Mouse (Mus musculus): ENCODE results near the gene Gm2237. TPM values are rescaled to one million over a fixed set of nuclear protein-coding genes. Genes with fewer than 3 reads are reported as not detected.
"Not testable (repeated sequence)": the region's sequence is repeated elsewhere in the genome, so short reads cannot be mapped to it uniquely, and the experiment has no call there.

The Gm2237 gene
- 2.5 and 3.0 TPM in 2 replicates for polyA plus RNA-seq (2016; fragmentation: Nextera tagmentation; extraction: Ambion mirVana)

GRCm38 (mm10) chr14:19584804-19585667 lies at the start of gene Gm2237:
Gene Gm2237 (minus strand): TSS chr14:19585135.
- under 1% methylated on average over 32 of the region's 62 CpGs for WGBS
- not testable (repeated sequence) for H3K4me1 ChIP-seq; H3K9me3 ChIP-seq (replicated peaks); H3K27me3 ChIP-seq (ENCODE audit: low read depth, poor library complexity, severe bottlenecking); H3K36me3 ChIP-seq
- peak; percentile 48 for DNase-seq (ENCODE audit: low spot score)
- H3K27ac ChIP-seq = peak within 1 kb of the TSS; percentile 85
- peak within 1 kb of the TSS; percentile 54 for H3K4me3 ChIP-seq

GRCm38 (mm10) chr14:19602481-19602880 lies 17.5 kb upstream of the Gm2237 start, which contains the start of gene Gm5458:
Gene Gm5458 (minus strand): TSS chr14:19602581.
- not testable (repeated sequence) for H3K36me3 ChIP-seq; H3K27me3 ChIP-seq (ENCODE audit: low read depth, poor library complexity, severe bottlenecking); H3K9me3 ChIP-seq (replicated peaks); DNase-seq (ENCODE audit: low spot score); H3K4me1 ChIP-seq; H3K27ac ChIP-seq; H3K4me3 ChIP-seq
- 87% methylated on average over 2 of the region's 2 CpGs for WGBS

- not testable (repeated sequence) for H3K4me1 ChIP-seq; H3K36me3 ChIP-seq; H3K27ac ChIP-seq; H3K27me3 ChIP-seq (ENCODE audit: low read depth, poor library complexity, severe bottlenecking); DNase-seq (ENCODE audit: low spot score); H3K9me3 ChIP-seq (replicated peaks); H3K4me3 ChIP-seq
- 87% methylated on average over 1 of the region's 3 CpGs for WGBS
Observed at GRCm38 (mm10) chr14:19549863-19550262, 35.1 kb downstream of the Gm2237 start, which contains the start of gene Gm2244. Gene Gm2244 (minus strand): TSS chr14:19549963.

Other genes with a start within 250 kb of the Gm2237 start
- gene Gm21738, start 166.2 kb downstream of the Gm2237 start, polyA plus RNA-seq (2016; fragmentation: Nextera tagmentation; extraction: Ambion mirVana) = not detected in 2 replicates
- 0.34 TPM in 1 of 2 replicates, not detected in the other for gene Gm2244, start 35.2 kb downstream of the Gm2237 start, polyA plus RNA-seq (2016; fragmentation: Nextera tagmentation; extraction: Ambion mirVana)
- not detected in 2 replicates for gene Gm5458, start 17.4 kb upstream of the Gm2237 start, polyA plus RNA-seq (2016; fragmentation: Nextera tagmentation; extraction: Ambion mirVana)
- 98.5 TPM in 2 replicates for gene Nid2, start 166.1 kb upstream of the Gm2237 start, polyA plus RNA-seq (2016; fragmentation: Nextera tagmentation; extraction: Ambion mirVana)
- gene Rtraf, start 238.7 kb upstream of the Gm2237 start, polyA plus RNA-seq (2016; fragmentation: Nextera tagmentation; extraction: Ambion mirVana) = 228 and 232 TPM in 2 replicates